Mouse (Mus musculus): ENCODE data around the gene Eef1akmt2.

DNA sequence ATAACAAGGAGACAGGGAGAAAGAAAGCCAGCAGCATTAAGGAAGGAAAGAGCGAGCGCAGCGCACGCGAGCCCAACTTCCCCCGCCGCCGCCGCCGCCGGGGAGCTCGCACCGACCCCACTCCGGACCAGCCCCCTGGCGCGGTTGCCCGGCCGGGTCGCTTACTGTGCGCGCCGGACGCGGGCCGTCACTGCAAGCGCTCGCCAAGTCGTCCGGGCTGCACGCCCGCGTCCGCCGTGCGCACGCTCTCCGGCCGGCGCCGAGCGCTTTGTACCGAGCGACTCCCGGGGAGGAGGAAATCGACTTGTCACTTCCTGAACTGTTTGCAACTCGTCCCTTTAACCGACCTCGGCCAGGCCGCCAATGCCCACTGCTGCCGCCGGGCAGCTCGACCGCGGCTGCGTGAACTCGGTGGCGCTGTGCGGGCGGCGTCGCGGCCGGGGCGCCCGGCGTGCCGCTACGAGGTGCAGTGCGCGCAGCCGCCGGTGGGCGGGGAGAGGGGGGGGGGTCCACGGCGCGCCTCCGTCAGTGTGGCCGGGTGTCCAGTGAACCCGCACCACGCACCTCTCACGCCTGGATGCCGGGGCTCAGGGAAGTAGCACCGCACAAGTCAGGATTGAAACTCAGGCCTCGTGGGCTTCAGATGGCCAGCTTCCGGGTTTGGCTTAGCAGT is 38.9 kb downstream of the Eef1akmt2 start, which contains the start of gene Fam53b:
- no peak for TF ChIP-seq GATA1 (IDR thresholded peaks at IDR 0.05; ENCODE audit: low read length)
- no peak for TF ChIP-seq TAL1 (IDR thresholded peaks at IDR 0.05; ENCODE audit: low read length)
